Mouse (Mus musculus) retina, postnatal 1 day (tissue): ENCODE data around the gene 4930505A04Rik.
"Not testable (repeated sequence)": the region's sequence is repeated elsewhere in the genome, so short reads cannot be mapped to it uniquely, and the experiment has no call there.

Experiments used
- DNase-seq: peaks from one replicate; pipeline ENCODE4 v3.0.0-alpha.2; 2012

The 4930505A04Rik gene

DNA sequence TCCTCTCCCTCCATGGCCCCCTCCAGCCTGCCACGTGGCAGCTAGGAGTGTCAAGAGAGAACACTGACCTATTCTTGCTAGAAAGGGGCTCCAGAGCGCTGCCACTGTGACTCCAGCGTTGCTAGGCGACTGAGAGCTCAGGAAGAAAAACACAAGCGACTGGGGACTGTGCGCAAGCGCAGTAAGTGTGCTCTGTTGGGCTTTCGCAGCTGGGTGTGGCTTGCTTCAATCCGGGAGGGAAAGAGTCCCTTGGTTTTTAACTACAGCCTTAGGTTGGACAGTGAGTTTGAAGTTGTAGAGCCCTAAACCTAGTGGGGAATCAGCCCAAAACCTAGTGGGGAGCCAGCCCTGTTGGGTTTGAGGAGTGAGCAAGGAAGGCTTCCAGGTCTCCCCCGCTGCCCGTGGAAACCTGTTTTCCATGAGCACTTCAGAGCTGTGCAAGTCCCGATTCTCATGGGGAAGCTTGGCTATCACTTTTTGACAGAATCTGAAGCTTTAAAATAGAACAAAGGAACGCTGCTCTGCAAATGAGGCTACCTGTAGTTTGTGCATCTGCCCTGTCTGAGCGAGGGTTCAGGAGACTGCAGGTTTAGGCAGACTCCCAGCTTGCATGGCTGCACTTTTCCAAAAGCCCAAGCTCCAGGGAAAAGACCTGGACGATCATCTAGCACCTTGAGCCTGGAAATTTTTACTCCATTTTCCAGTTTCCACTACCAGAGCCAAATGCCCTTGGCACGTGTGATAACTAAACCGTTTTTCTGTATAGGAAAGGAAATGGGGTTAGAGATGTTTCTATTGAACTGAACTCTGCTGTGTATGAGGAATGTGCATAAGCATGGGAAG is at the start of gene 4930505A04Rik:
TSS of gene 4930505A04Rik (minus strand) at position 77 of the 843 bp plus-strand sequence.
- peak; percentile 99 for DNase-seq

DNA sequence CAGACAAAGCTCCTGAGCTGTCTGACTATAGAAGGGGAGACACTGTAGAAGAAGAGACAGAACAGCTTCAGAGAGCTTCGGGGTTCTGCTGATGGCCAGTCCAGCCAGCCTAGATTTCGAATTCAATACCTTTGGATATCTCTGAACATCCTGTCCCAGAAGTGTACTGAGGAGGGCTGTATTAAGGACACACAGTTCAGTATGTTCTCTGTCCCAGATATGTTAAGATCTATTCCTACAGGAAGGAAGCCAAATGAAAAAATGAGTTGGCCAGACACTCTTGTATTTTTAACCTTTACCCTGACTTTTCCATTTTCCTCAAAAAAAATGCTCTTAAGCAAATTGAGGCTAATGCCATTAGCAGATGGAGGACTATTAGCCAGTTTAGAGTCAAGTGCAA is 45.5 kb upstream of the 4930505A04Rik start:
- DNase-seq, result no peak

DNA sequence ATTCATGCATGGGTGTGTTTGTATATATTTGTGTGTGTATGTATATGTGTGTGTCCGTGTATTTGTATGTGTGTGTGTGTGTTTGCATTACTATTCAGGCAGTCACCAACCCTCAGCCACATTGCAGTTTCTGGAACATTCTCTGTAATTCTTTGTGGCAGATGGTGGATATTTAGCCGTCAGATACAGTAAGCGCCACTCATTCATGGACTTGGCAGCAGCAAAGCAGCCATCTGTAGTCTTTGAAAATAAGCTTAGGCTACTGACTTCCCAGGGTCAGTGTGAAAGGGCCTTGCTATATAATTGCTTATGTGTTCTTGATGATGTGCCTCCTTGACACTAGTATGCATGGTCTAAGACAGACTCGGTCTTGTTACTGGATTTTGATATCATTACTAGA is 36.6 kb upstream of the 4930505A04Rik start:
- DNase-seq, result peak; percentile 12

DNA sequence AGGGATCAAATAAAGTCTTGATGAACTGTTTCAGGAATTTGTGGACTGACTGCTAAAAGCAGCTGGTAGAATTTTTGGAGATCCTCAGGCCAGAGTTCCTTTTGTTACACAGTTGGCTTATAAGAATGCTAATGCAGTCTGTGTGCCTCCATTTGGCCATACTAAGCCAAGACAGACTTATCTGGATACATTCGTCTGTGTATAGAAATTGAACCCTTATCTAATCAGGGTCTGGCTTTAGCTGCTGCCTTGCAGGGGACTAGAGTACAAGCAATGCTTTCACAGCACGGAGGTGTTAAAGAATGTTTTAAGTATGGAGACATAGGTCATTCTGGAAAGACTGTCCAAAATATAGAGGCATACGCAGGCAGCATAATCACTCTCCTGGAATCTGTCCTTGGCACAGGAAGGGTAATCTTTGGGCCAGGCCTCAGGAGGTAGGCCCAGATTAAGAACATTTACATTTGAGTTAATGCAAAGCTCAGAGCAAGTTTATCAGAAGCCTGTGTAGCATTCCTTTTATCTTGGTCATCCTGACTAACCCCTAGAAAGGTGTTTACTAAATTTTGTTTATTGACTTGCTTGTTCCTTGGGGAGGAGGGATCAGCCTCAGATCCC is 27.2 kb upstream of the 4930505A04Rik start:
- no peak for DNase-seq

DNA sequence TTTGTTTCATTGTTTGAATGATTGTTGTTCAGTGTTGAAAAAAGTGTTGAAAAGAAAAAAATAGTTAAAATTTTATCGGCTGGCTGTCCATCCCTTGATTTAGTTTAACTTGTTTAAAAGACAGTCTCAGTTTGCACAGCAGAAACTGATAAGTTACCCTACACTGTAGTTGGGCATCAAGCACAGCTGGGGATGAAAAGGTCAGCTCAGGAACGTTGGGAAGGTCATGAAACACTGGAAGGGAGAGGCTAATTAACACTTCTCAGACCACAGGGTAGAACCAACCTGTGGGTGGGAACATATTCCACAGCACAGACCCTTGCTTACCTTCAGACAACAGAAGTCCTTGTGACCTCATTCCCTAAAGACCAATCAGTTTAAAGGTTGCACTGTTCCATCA is 25.5 kb upstream of the 4930505A04Rik start:
- no peak for DNase-seq

DNA sequence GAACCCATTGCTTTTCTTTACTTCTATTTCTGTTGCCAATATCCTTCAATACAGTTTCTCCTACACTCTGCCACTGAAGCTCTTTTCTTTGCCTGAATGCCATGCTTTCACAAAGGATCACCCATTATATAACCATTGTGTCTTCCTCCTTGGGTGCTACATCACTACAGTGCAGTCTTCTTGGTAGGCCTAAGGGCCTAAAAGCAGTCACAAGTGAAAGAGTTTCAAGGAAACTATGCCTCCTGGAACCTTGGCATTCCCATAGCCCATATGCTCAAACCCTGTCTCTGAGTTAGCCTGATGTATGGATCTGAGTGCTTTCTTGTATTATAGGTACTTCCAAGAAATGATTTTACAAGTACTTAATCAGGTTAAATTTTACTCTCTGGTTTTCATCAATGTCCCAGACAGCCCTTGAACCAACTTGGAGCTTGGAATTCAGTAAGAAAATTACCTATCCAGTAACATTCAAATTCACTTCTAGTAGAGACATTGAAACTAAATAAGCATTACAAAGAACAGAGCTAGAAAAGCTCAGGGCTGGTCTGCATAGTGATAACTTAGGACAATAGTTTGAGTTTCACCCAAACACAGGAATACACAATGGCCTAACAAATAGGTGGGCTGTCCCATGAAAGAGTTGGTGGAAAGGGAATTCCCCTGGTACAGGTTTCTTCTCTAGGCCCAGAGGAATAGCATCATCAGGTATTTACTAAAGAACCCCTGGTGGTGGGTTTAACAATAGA is 20.1 kb upstream of the 4930505A04Rik start:
- DNase-seq, result no peak

DNA sequence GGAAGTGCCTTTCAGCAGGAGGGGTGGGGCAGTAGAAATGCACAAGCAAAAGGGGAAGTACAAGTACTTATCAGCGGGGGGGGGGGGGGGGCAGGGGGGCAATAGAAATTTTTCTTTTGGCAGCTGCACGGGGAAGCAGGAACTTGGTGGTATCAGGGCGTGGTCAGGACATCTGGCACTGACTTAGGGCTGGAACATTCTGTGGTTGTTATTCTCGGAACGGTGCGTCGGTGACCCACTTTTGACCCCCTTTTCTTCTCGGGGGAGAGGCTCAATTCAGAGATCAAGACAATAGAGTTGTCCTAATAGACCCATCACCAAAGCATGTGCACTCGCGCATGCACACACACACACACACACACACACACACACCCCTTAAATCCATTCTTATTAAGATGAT is 16.6 kb upstream of the 4930505A04Rik start:
- DNase-seq, result peak; percentile 68

DNA sequence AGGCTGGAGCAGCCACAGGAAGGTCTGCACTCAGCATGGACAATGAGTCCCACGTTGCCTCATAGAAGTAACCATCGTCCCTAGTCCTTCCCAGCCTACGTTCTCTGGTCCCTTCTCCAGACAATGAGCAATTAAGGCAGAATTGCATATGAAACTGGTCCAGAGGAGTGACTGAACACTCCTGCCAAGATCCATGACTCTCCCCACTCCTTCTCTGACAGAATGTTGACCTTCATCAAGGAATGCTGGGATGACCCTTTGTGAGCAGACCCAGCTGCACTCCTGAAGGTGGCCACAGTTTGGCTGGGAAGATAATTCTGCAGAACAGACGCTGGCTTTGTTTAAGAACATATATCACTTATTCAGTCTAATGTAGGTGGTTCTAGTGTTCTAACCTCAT is 11.7 kb upstream of the 4930505A04Rik start:
- DNase-seq, result no peak

DNA sequence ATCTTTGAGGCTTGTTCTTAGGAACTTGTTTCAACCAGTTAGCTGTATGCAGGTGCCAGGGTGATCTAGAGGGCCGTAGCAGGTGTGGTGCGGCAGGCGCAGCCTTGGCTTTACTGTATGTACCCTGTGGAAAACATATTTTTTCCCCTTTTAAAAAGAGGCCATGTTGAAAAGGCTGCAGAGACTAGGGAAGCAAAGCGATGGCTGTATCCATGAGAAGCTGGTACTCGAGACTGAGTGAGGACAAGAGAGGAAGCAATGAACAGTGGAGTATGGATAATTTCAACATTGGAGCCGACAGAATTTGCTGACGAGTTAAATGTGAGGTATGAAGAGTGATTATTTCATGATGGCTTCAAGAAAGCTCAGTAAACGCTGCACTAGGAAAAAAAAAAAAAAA is 440 bp downstream of the 4930505A04Rik start:
- no peak for DNase-seq

DNA sequence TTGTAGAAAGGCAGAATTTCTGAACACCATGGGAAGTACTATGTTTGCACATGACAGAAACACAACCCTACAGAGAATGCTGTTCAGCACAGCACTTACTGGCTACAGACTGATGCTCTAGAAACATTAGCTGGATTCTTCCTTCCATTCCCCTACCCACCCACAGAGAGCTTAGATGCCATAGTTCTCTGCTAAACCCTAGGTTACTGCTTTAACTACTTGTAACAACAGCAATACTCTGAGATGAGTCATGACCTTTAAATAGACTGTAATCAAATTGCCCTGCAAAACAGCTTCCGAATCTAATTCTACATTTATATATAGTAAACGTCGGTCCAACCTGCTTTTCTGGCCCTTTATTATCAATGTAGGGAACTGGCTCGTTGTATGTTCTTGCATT is 17.3 kb downstream of the 4930505A04Rik start:
- DNase-seq, result no peak

DNA sequence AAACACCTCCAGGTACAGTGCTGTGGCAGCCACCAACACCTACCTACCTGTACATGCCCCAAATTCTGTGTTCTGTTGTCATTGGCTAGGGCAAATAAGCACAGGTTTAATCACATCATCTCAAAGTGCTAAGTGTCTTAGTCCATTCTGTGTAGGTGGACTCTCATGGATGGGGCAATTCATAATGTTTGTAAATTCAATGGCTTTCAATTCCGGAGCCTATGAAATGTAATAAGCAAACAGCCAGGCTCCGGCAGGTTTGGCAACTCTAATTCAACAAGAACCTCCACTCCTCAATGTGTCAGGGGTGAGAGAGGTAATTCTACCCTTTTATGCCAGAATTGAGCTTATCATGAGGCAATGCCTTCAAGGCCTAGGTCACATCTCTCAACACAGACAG is 23.5 kb downstream of the 4930505A04Rik start:
- DNase-seq, result no peak

DNA sequence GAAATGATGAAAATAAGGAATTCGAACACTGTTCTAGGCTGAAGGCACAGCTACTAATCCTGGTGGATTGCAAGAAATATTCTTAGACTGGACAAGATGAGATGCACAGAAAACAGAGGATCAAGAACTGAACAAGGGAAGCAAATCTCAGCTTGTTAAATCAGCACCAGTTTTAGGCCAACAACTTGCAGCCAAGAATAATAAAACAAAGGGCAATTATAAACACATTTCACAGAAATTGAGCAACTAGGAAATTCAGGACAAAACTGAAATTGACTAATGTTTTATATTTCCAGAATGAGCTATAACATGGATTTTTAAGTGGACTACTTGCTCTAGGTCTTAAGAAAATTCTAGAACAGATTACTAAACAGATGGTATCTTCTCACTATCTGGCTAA is 24.1 kb downstream of the 4930505A04Rik start:
- DNase-seq, result no peak

DNA sequence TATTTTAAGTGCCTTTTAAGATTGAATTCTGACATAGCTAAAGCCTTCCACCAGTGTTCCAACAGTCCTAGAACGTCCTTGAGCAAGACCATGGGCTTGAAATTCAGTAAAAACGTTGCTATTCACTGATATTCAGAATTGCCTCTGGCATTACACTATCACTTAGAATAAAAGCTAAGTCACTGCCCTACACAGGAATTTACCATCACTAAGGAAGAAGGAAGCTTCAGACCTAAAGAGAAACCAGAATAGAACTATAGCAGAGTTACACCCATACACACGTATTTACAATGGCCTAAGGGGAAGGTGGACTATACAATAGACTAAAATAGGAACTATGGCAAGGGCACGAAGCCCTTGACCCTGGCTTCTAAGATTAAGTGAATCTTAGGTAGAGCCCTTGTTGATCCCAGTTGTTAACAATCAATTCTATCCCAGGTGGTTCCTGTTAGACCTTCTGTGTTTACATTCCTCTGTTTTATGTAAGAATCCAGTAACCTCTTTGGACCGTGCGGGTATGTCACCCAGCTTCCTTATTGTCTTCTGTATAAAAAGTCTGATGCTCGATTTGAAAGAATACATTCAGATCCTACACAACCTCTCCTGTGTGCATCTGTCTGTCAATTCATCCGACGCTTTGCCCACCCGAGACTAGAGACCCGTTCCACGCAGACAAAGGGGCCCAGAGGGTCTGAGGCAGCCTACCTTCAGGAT is 27.3 kb downstream of the 4930505A04Rik start:
- DNase-seq, result not testable (repeated sequence)

DNA sequence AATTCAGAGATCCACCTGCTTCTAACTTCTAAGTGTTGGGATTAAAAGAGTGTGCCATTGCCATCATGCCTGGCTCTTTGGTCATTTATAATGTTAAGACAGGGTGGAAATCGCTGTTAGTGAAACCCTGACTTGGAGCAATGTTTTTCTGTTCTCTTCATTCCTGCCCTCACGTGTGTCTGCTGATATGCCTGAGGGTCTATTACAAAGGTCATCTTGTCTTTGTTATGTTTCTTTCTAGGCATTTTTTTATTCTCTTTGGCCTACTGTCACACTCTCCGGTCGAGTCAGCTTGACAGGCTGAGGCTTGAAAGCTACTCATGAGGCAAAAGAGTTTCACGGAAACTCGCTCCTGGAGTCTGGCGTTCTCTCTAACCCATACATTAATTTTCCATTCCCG is 27.9 kb downstream of the 4930505A04Rik start:
- no peak for DNase-seq

DNA sequence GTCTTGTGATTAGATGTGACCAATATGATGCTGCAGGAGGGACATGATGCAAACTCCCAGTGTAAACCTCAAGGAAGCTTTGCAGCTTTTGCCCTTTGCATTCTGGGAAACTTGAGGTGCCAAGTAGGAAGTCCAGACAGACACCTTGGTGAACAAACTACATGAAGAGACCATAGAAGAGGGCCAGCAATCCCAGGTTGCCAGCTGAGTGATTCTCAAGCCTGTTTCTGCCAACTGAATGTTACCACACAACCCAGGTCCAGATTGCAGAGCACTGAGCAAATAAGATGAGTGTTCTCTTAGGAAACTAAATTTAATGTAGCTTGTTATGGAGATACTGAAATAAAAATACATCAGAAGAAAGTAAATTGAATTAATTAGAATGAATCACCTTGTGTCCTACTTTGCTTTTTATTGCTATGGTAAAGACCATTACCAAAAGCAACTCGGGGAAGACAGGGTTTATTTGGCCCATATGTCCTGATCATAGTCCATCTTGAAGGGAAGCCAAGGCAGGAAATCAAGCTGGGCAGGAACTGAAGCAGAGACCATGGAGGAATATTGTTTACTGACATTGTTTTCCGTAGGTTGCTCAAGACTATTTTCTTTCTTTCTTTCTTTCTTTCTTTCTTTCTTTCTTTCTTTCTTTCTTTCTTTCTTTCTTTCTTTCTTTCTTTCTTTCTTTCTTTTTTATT is 38.2 kb downstream of the 4930505A04Rik start:
- no peak for DNase-seq

DNA sequence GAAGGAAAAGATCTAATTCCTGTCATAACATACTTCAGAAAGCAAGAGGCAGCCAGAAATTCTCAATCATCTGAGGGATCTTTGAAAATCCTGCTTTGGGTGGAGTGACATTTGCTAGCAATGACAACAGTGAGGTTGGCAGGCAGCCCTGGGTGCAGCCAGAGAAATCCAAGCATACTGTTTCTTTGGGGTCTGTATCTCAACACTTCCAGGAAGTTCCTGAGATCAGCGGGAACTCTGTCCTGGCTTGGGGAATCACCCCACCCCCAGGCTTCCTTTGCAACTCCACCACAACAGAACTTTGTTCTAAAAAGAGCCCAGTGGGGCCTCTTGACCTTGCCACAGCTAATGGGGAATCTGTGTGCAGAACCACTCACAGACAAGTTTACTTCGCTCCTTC is 66.0 kb downstream of the 4930505A04Rik start:
- no peak for DNase-seq

DNA sequence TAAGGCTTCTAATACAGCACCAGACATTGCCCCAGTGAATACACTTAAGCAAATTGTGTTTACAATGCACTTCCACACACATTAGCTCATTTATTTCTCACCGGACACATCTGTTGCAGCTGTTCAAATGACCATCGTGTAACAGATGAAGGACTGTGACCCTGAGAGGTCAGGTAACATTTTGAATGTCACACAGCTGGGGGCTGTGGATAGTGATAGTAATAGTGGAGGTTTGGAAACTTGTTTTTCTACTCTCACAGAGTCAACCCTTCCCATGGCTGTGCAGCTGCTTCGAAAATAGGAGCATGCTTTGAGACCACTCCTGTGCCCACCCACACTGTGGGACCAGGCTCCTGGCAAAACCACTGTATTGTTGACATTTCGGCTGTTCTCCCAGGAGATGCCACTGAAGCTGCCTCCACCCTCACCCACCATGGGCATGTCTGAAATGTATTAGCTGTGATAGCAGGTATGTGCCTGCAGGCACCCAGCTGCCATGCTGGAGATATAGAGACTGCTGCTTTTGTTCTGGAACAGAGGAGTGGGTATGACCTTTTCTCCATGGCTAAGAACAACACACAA is 66.9 kb downstream of the 4930505A04Rik start:
- DNase-seq, result no peak

DNA sequence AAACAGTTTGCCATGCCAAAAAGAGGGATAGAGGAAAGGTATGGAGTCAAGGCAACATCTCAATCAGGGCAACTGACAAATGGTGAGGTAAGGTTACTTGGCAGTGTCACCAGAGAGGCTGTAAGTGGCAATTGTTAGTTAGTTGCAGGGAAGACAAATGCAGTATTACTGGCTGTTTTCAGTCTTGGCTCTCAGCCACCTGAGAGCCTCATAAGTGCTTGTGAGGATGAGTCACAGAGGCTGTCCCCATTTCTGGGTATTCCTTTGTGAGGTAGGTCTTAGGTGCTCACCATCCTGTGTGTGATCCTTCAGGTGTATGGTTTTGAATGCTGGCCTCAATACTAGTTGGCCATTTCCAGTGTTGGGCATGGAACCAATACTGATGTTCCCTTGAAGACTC is 77.3 kb downstream of the 4930505A04Rik start:
- no peak for DNase-seq

DNA sequence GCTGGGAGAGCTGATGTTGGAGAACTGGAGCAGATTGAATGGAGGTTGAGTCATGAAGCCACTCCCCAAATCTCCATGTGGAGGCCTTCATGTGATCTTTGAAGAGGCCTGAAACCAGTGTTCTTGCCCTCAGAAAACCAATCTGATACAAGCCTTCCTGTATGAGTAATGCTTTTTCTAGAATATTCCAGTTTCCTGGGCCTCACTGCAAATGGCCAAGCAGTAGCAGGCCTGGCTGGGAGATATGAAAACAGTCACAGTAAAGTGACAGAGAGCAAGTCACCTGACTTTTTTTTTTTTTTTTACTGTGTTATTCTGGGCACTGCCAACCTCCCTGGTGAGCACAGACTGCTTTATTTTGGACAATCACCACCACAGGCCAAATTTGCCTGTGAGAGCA is 88.6 kb downstream of the 4930505A04Rik start:
- DNase-seq, result no peak
